Mouse (Mus musculus) hindbrain, embryonic 11.5 days (tissue): ENCODE results near the gene Iapp. TPM values are rescaled to one million over a fixed set of nuclear protein-coding genes. Genes with fewer than 3 reads are reported as not detected.

Experiments
- ATAC-seq: fragments of 200-750 bp; cut with Nextera tagmentation; 2 replicates; pipeline ENCODE4 v1.8.0; 2017; ENCODE audit warnings: mild to moderate bottlenecking, moderate TSS enrichment, moderate library complexity; ENCODE audit not compliant: low FRiP score
- DNase-seq: peaks from one replicate; pipeline ENCODE4 v3.0.0-alpha.2; 2015; ENCODE audit warnings: low spot score
- H3K27ac ChIP-seq: fragments of 300-500 bp; sonication (generic); 2 replicates; pipeline ENCODE4 v1.5.1; 2014; ENCODE audit warnings: mild to moderate bottlenecking, low read depth, low read length
- H3K27me3 ChIP-seq: fragments of 300-500 bp; sonication (generic); 2 replicates; pipeline ENCODE4 v1.6.1; 2014; ENCODE audit warnings: mild to moderate bottlenecking, low read length, moderate library complexity, mixed read lengths; ENCODE audit not compliant: control insufficient read depth, insufficient read depth
- H3K36me3 ChIP-seq: fragments of 300-500 bp; sonication (generic); 2 replicates; pipeline ENCODE4 v1.6.1; 2014; ENCODE audit warnings: mild to moderate bottlenecking, low read length, moderate library complexity, mixed read lengths; ENCODE audit not compliant: control insufficient read depth, insufficient read depth
- H3K4me1 ChIP-seq: fragments of 300-500 bp; sonication (generic); replicated peaks from 2 replicates; pipeline ENCODE4 v1.6.1; 2014; ENCODE audit warnings: low read length, mixed read lengths; ENCODE audit not compliant: control insufficient read depth, insufficient read depth
- H3K4me2 ChIP-seq: fragments of 300-500 bp; sonication (generic); replicated peaks from 2 replicates; pipeline ENCODE4 v1.6.1; 2014; ENCODE audit warnings: mild to moderate bottlenecking, low read depth, low read length
- H3K4me3 ChIP-seq: fragments of 300-500 bp; sonication (generic); 2 replicates; pipeline ENCODE4 v1.5.1; 2014; ENCODE audit warnings: low read depth, low read length
- H3K9ac ChIP-seq: fragments of 300-500 bp; sonication (generic); 2 replicates; pipeline ENCODE4 v1.6.1; 2014; ENCODE audit warnings: low read depth, low read length
- H3K9me3 ChIP-seq: fragments of 300-500 bp; sonication (generic); 2 replicates; pipeline ENCODE4 v1.6.1; 2016; ENCODE audit warnings: low read length; ENCODE audit not compliant: control insufficient read depth
- WGBS: fragments of 180-500 bp; shearing (Covaris S2); extraction: QIAGEN DNeasy Blood & Tissue Kit; methylation state at CpG from one replicate; pipeline ENCODE4 v1.1.7; 2014; 5-methylcytosine and 5-hydroxymethylcytosine counted together
- polyA plus RNA-seq: library from polyadenylated mRNA; unstranded; fragments of >200 nt; fragmentation: Nextera tagmentation; extraction: Ambion mirVana; gene quantifications from 2 replicates; pipeline ENCODE4 v1.2.1, GENCODE M21; 2014

Iapp gene
- polyA plus RNA-seq, 1 experiment from 2014 or later, result 0.62 TPM

DNA sequence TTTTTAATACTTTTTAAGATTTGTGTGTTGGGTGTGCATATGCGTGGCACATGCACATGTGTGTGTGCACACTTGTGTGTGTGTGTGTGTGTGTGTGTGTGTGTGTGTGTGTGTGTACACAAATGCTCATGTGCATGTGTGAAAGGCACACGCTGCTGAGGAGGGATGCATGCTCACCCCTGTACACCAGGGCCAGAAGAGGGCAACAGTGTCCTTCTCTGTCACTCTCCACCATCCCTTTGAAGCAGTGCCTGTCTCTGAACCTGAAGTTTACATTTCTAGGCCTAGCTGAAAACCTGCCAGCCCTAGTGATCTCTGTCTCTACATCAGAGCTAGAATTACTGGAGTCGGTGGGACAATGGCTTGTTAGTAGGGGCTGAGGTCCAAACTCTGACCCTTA is 28.4 kb downstream of the Iapp start:
- no peaks in the 10 kb centered on the region for H3K9me3 ChIP-seq
- H3K27me3 ChIP-seq, result no peaks in the 10 kb centered on the region
- H3K4me3 ChIP-seq, result no peak overlapping the region
- H3K4me2 ChIP-seq, result no peak overlapping the region
- ATAC-seq (no peak), DNase-seq (no peak)
- no peak overlapping the region for H3K9ac ChIP-seq
- no peaks in the 10 kb centered on the region for H3K4me1 ChIP-seq
- WGBS, result 75% methylated on average over 3 of the region's 3 CpGs
- H3K27ac ChIP-seq, result no peak overlapping the region
- no peaks in the 10 kb centered on the region for H3K36me3 ChIP-seq

DNA sequence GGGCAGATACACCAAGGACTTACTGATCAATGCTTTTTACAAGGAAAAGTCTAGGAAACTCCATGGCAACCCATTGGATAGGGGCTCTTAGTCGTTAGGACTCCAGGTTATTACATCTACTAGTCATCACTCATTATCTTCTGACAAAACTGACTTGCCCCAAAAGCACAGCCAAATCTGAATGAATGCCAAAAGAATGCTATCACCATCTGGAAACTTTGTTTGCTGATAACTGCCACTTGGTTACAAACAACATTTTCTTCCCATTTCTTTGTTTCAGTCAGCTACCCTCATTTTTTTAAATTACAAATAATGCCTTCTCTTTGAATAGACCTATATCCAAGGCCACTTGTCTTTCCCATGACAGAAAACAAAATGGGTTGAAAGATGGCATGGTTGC is 31.0 kb downstream of the Iapp start:
- no peak overlapping the region for H3K4me2 ChIP-seq
- no peaks in the 10 kb centered on the region for H3K36me3 ChIP-seq
- ATAC-seq, result no peak
- H3K27ac ChIP-seq, result no peak overlapping the region
- 58% methylated on average over 1 of the region's 1 CpGs for WGBS
- no peak overlapping the region for H3K9ac ChIP-seq
- H3K4me3 ChIP-seq, result no peak overlapping the region
- H3K9me3 ChIP-seq, result no peaks in the 10 kb centered on the region
- no peaks in the 10 kb centered on the region for H3K4me1 ChIP-seq
- no peak for DNase-seq
- H3K27me3 ChIP-seq, result no peaks in the 10 kb centered on the region

DNA sequence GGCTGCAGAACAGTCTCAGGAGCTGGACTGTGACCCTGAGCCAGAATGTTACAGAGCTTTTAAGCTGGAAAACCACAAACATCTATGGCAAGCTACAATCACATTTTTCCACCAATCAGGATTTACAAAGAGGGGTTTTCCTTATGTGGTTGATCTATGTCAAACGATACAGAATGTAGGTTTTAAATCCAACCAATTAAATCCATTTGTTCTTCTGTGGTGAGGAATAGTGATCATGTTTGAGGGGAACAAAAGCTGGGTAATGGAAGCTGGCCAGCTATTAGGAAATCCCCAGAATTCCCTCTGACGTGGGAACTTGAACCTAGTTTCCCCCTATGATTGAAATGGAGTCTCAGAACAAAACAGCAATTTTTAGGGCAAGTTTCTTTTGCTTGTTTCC is 40.7 kb downstream of the Iapp start:
- ATAC-seq (no peak), DNase-seq (no peak)
- Histone ChIP-seq H3K4me2 (no peak overlapping the region), H3K9me3 (no peaks in the 10 kb centered on the region), H3K4me1 (no peaks in the 10 kb centered on the region), H3K9ac (no peak overlapping the region), H3K27ac (no peak overlapping the region), H3K4me3 (no peak overlapping the region), H3K36me3 (no peaks in the 10 kb centered on the region), H3K27me3 (no peaks in the 10 kb centered on the region)
- 82% methylated on average over 2 of the region's 2 CpGs for WGBS

- no peaks in the 10 kb centered on the region for H3K4me1 ChIP-seq
- H3K27ac ChIP-seq, result no peak overlapping the region
- H3K9ac ChIP-seq, result no peak overlapping the region
- H3K9me3 ChIP-seq, result no peaks in the 10 kb centered on the region
- H3K4me3 ChIP-seq, result no peak overlapping the region
- ATAC-seq, result no peak
- H3K36me3 ChIP-seq, result no peaks in the 10 kb centered on the region
- H3K27me3 ChIP-seq, result no peaks in the 10 kb centered on the region
- H3K4me2 ChIP-seq, result no peak overlapping the region
- WGBS, result 46% methylated on average over 2 of the region's 2 CpGs
- DNase-seq, result no peak
Observed at GRCm38 (mm10) chr6:142339576-142339975, 41.4 kb downstream of the Iapp start.

DNA sequence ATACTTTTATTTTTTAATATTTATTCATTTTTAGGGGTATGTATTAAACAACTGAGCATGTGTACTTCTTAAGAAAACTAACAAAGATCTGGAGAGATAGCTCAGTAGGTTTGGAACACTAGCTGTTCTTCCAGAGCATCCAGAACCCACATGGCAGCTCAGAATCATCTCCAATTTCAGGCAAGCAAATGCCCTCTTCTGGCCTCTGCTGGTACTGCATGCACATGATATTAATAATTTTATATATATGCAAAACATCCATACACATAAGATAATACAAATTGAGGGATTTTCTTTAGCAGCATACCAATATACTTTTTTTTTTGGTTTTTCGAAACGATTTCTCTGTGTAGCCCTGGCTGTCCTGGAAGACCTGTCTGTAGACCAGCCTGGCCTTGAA is 45.3 kb downstream of the Iapp start:
- no peaks in the 10 kb centered on the region for H3K9me3 ChIP-seq
- ATAC-seq (no peak), DNase-seq (peak; percentile 60)
- no peaks in the 10 kb centered on the region for H3K36me3 ChIP-seq
- no peaks in the 10 kb centered on the region for H3K4me1 ChIP-seq
- H3K9ac ChIP-seq, result no peak overlapping the region
- no peak overlapping the region for H3K4me2 ChIP-seq
- no peaks in the 10 kb centered on the region for H3K27me3 ChIP-seq
- H3K4me3 ChIP-seq, result no peak overlapping the region
- WGBS, result 73% methylated on average over 2 of the region's 2 CpGs
- H3K27ac ChIP-seq, result no peak overlapping the region

- H3K9ac ChIP-seq, result peak within 1 kb of the TSS; percentile 70
- under 1% methylated on average over 48 of the region's 48 CpGs for WGBS
- H3K27me3 ChIP-seq, result no peaks in the 10 kb centered on the region
- DNase-seq (peak; percentile 94), ATAC-seq (peak; percentile 95)
- peak within 1 kb of the TSS; percentile 24 for H3K4me2 ChIP-seq
- no peaks in the 10 kb centered on the region for H3K9me3 ChIP-seq
- H3K27ac ChIP-seq, result peak within 1 kb of the TSS; percentile 51; the same call in 1 of the 2 replicates
- H3K36me3 ChIP-seq, result no peaks in the 10 kb centered on the region
- peak within 1 kb of the TSS; percentile 75 for H3K4me3 ChIP-seq
- no peaks in the 10 kb centered on the region for H3K4me1 ChIP-seq
Observed at GRCm38 (mm10) chr6:142345440-142346038, 47.3 kb downstream of the Iapp start, which contains the start of gene Pyroxd1. TSS of gene Pyroxd1 (plus strand) at chr6:142345654.

DNA sequence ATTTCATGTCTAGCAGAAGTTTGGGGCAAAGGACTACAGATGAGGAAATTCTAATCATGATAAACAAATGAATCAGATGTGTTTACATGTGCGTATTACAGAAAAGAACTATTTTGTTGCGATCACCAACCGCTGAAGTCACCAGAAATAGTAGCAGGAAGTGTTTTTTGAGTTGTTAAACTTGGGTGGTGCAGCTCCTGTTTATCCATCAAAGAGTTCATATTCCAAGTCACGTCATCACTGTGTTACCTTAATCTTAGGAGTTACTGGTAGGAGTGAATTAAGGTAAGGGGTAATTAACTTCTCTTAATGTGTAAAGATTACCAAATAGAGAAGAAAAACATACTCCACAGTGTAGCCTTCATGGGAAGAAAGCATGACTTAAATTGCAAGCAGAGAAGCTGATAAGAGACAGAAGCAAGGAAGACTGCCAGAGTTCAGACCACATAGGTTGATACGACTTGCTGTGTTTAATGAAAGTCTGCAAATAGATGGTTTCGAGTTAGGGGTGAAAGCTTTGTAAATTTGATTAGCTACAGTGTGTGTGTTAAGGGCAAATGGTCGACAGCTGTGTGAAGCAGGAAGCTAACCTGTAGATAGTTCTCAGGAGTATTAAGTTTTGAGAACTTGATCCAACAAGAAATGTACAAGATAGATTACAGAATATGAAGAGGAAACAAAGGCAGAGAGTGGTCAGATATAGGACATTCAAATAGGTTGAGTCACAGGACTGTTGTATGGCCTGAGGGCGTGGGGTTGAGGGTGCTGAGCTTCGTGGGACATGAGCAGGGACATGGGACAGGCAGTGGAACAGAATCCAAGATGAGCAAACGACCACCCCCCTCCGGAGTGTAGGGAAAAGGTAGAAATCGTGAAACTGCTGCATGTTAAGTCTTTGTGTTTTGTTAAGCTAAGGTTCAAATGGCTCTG is 48.2 kb downstream of the Iapp start:
- no peaks in the 10 kb centered on the region for H3K36me3 ChIP-seq
- ATAC-seq, result no peak

GRCm38 (mm10) chr6:142347431-142348385 is 49.5 kb downstream of the Iapp start:
- no peak for ATAC-seq
- Histone ChIP-seq H3K4me1 (no peaks in the 10 kb centered on the region), H3K4me2 (no peak overlapping the region), H3K27me3 (no peaks in the 10 kb centered on the region), H3K4me3 (no peak overlapping the region), H3K9me3 (no peaks in the 10 kb centered on the region), H3K36me3 (no peaks in the 10 kb centered on the region), H3K27ac (no peak overlapping the region), H3K9ac (no peak overlapping the region)
- 93% methylated on average over 11 of the region's 11 CpGs for WGBS
- DNase-seq, result no peak

More for the DNA sequence above, 48.2 kb downstream of the Iapp start:
- 66% methylated on average over 12 of the region's 12 CpGs for WGBS
- Histone ChIP-seq H3K9me3 (no peaks in the 10 kb centered on the region), H3K27me3 (no peaks in the 10 kb centered on the region), H3K27ac (no peak overlapping the region), H3K4me1 (no peaks in the 10 kb centered on the region), H3K4me2 (peak overlapping the region; percentile 24), H3K4me3 (peak overlapping the region; percentile 75), H3K9ac (peak overlapping the region; percentile 70; the same call in 1 of the 2 replicates)
- no peak for DNase-seq
